Mouse (Mus musculus) lung, embryonic 16.5 days (tissue): ENCODE measurements around the gene Ethe1. TPM values are rescaled to one million over a fixed set of nuclear protein-coding genes. Genes with fewer than 3 reads are reported as not detected.
A peak's percentile ranks its signal among the peaks of the same experiment; 100 is the strongest.

Source experiments
- ATAC-seq: fragments of 200-750 bp; cut with Nextera tagmentation; 2 replicates; pipeline ENCODE4 v1.8.0; 2017; ENCODE audit warnings: low read depth, mild to moderate bottlenecking, moderate library complexity
- H3K27ac ChIP-seq: fragments of 300-500 bp; sonication (generic); 2 replicates; pipeline ENCODE4 v1.5.1; 2014; ENCODE audit warnings: mild to moderate bottlenecking, control low read depth, low read length
- H3K27me3 ChIP-seq: fragments of 300-500 bp; sonication (generic); 2 replicates; pipeline ENCODE4 v1.6.1; 2014; ENCODE audit warnings: low read depth, low read length, mixed read lengths; ENCODE audit not compliant: control insufficient read depth, insufficient read depth
- H3K36me3 ChIP-seq: fragments of 300-500 bp; sonication (generic); 2 replicates; pipeline ENCODE4 v1.6.1; 2014; ENCODE audit warnings: low read length; ENCODE audit not compliant: control insufficient read depth, insufficient read depth
- H3K4me1 ChIP-seq: fragments of 300-500 bp; sonication (generic); replicated peaks from 2 replicates; pipeline ENCODE4 v1.6.1; 2014; ENCODE audit warnings: low read length, mixed read lengths; ENCODE audit not compliant: control insufficient read depth, insufficient read depth
- H3K4me2 ChIP-seq: fragments of 300-500 bp; sonication (generic); 2 replicates; pipeline ENCODE4 v1.6.1; 2014; ENCODE audit warnings: low read depth, low read length, control low read depth
- H3K4me3 ChIP-seq: fragments of 300-500 bp; sonication (generic); 2 replicates; pipeline ENCODE4 v1.5.1; 2014; ENCODE audit warnings: mild to moderate bottlenecking, low read length, control low read depth
- H3K9ac ChIP-seq: fragments of 300-500 bp; sonication (generic); 2 replicates; pipeline ENCODE4 v1.6.1; 2014; ENCODE audit warnings: low read length, control low read depth
- H3K9me3 ChIP-seq: fragments of 300-500 bp; sonication (generic); 2 replicates; pipeline ENCODE4 v1.6.1; 2016; ENCODE audit warnings: low read length; ENCODE audit not compliant: control insufficient read depth
- WGBS: fragments of 180-500 bp; shearing (Covaris S2); extraction: QIAGEN DNeasy Blood & Tissue Kit; methylation state at CpG from one replicate; pipeline ENCODE4 v1.1.7; 2014; 5-methylcytosine and 5-hydroxymethylcytosine counted together
- polyA plus RNA-seq: library from polyadenylated mRNA; unstranded; fragments of >200 nt; fragmentation: Nextera tagmentation; extraction: Ambion mirVana; gene quantifications from 2 replicates; pipeline ENCODE4 v1.2.1, GENCODE M21; 2015

Ethe1 gene
- polyA plus RNA-seq, 1 experiment from 2014 or later: 22.4 TPM

GRCm38 (mm10) chr7:24636264-24636663 lies 48.9 kb downstream of the Ethe1 start, which contains the start of gene Lypd3:
Gene Lypd3 (plus strand): TSS chr7:24636550.
- 23% methylated on average over 15 of the region's 15 CpGs for WGBS
- 0 out of 2 replicates have a peak, but pooled peaks have one; percentile 3 for ATAC-seq
- Histone ChIP-seq H3K4me1 (peaks cover 2% of the 10 kb centered on the region; the same call in 1 of the 2 replicates), H3K9ac (no peak within 1 kb of the TSS), H3K36me3 (no peaks in the 10 kb centered on the region), H3K27me3 (peaks cover 48% of the 10 kb centered on the region), H3K9me3 (no peaks in the 10 kb centered on the region), H3K4me2 (no peak within 1 kb of the TSS), H3K27ac (no peak within 1 kb of the TSS), H3K4me3 (no peak within 1 kb of the TSS)

- no peak overlapping the region for H3K4me2 ChIP-seq
- WGBS: 5% methylated on average over 18 of the region's 18 CpGs
- H3K4me1 ChIP-seq: peaks cover 2% of the 10 kb centered on the region; the same call in 1 of the 2 replicates
- no peak overlapping the region for H3K27ac ChIP-seq
- H3K9me3 ChIP-seq: no peaks in the 10 kb centered on the region
- no peak overlapping the region for H3K9ac ChIP-seq
- H3K4me3 ChIP-seq: no peak overlapping the region
- H3K36me3 ChIP-seq: no peaks in the 10 kb centered on the region
- ATAC-seq: no peak
- H3K27me3 ChIP-seq: peaks cover 48% of the 10 kb centered on the region
Measured at GRCm38 (mm10) chr7:24637046-24637445, 49.7 kb downstream of the Ethe1 start.

GRCm38 (mm10) chr7:24638026-24638856 lies 50.9 kb downstream of the Ethe1 start:
- WGBS: 2% methylated on average over 35 of the region's 35 CpGs
- Histone ChIP-seq H3K27me3 (peaks cover 48% of the 10 kb centered on the region), H3K4me1 (peaks cover 2% of the 10 kb centered on the region; the same call in 1 of the 2 replicates), H3K9me3 (no peaks in the 10 kb centered on the region), H3K36me3 (no peaks in the 10 kb centered on the region), H3K4me2 (peak overlapping the region; percentile 93), H3K9ac (peak overlapping the region; percentile 58), H3K4me3 (peak overlapping the region; percentile 50), H3K27ac (no peak overlapping the region)
- peak; percentile 53 for ATAC-seq

GRCm38 (mm10) chr7:24640450-24640849 lies 53.1 kb downstream of the Ethe1 start:
- Histone ChIP-seq H3K9me3 (no peaks in the 10 kb centered on the region), H3K27ac (no peak overlapping the region), H3K4me1 (peaks cover 2% of the 10 kb centered on the region; the same call in 1 of the 2 replicates), H3K9ac (no peak overlapping the region), H3K36me3 (no peaks in the 10 kb centered on the region), H3K4me2 (no peak overlapping the region), H3K4me3 (no peak overlapping the region), H3K27me3 (peaks cover 48% of the 10 kb centered on the region)
- no peak for ATAC-seq
- WGBS: 62% methylated on average over 13 of the region's 13 CpGs

- no peaks in the 10 kb centered on the region for H3K9me3 ChIP-seq
- H3K27ac ChIP-seq: no peak overlapping the region
- WGBS: 12% methylated on average over 9 of the region's 9 CpGs
- H3K36me3 ChIP-seq: no peaks in the 10 kb centered on the region
- no peak overlapping the region for H3K4me3 ChIP-seq
- no peak overlapping the region for H3K9ac ChIP-seq
- no peak overlapping the region for H3K4me2 ChIP-seq
- ATAC-seq: no peak
- H3K4me1 ChIP-seq: peaks cover 2% of the 10 kb centered on the region; the same call in 1 of the 2 replicates
- peaks cover 31% of the 10 kb centered on the region for H3K27me3 ChIP-seq
Measured at GRCm38 (mm10) chr7:24642491-24642890, 55.1 kb downstream of the Ethe1 start.

- no peak overlapping the region for H3K4me3 ChIP-seq
- no peaks in the 10 kb centered on the region for H3K4me1 ChIP-seq
- no peaks in the 10 kb centered on the region for H3K36me3 ChIP-seq
- H3K27ac ChIP-seq: no peak overlapping the region
- H3K4me2 ChIP-seq: no peak overlapping the region
- H3K9ac ChIP-seq: no peak overlapping the region
- ATAC-seq: no peak
- no peaks in the 10 kb centered on the region for H3K9me3 ChIP-seq
- peaks cover 13% of the 10 kb centered on the region for H3K27me3 ChIP-seq
- 75% methylated on average over 6 of the region's 6 CpGs for WGBS
Measured at GRCm38 (mm10) chr7:24644492-24644891, 57.1 kb downstream of the Ethe1 start.

GRCm38 (mm10) chr7:24644996-24645395 lies 57.7 kb downstream of the Ethe1 start:
- Histone ChIP-seq H3K36me3 (no peaks in the 10 kb centered on the region), H3K4me2 (no peak overlapping the region), H3K27ac (no peak overlapping the region), H3K9ac (no peak overlapping the region), H3K9me3 (no peaks in the 10 kb centered on the region), H3K4me3 (no peak overlapping the region), H3K4me1 (no peaks in the 10 kb centered on the region), H3K27me3 (peaks cover 8% of the 10 kb centered on the region)
- no peak for ATAC-seq
- 65% methylated on average over 7 of the region's 7 CpGs for WGBS

GRCm38 (mm10) chr7:24646486-24646885 lies 59.1 kb downstream of the Ethe1 start:
- 68% methylated on average over 7 of the region's 7 CpGs for WGBS
- no peak overlapping the region for H3K27ac ChIP-seq
- no peak for ATAC-seq

GRCm38 (mm10) chr7:24653681-24654080 lies 66.3 kb downstream of the Ethe1 start:
- Histone ChIP-seq H3K36me3 (no peaks in the 10 kb centered on the region), H3K4me3 (no peak overlapping the region), H3K27me3 (no peaks in the 10 kb centered on the region), H3K27ac (no peak overlapping the region), H3K9me3 (no peaks in the 10 kb centered on the region), H3K9ac (no peak overlapping the region), H3K4me2 (no peak overlapping the region), H3K4me1 (no peaks in the 10 kb centered on the region)
- ATAC-seq: peak; percentile 26; the same call in 1 of the 2 replicates
- WGBS: 21% methylated on average over 7 of the region's 7 CpGs

More at GRCm38 (mm10) chr7:24646486-24646885, 59.1 kb downstream of the Ethe1 start:
- Histone ChIP-seq H3K4me3 (no peak overlapping the region), H3K9ac (no peak overlapping the region), H3K4me2 (no peak overlapping the region), H3K9me3 (no peaks in the 10 kb centered on the region), H3K27me3 (no peaks in the 10 kb centered on the region; the same call in 1 of the 2 replicates), H3K36me3 (no peaks in the 10 kb centered on the region), H3K4me1 (no peaks in the 10 kb centered on the region)
